Mouse (Mus musculus): Measurements from ENCODE around the gene Klf6.

- TF ChIP-seq CTCF (IDR thresholded peaks at IDR 0.05; ENCODE audit: control insufficient read depth, insufficient read depth, low read length) (no peak), POLR2A (IDR thresholded peaks at IDR 0.05; ENCODE audit: borderline replicate concordance, control insufficient read depth, low read depth, low read length) (no peak)
These were observed 56.1 kb downstream of the Klf6 start for GRCm38 (mm10) chr13:5917360-5917759.

Data from bone marrow, adult 2 months (tissue).